Mouse (Mus musculus): ENCODE measurements at regions not wholly inside any gene's neighbourhood (a gene's known extent, or its start where the extent isn't known, plus 50 kb on each side); places are given as distances from the start of the nearest gene placed in this dataset.

GRCm38 (mm10) chr6:143487003-143487402 lies 320.0 kb downstream of the Etnk1 start:
- no peak for DNase-seq (ENCODE audit: low spot score)

- no peak for DNase-seq (ENCODE audit: low spot score)
These were observed 323.0 kb downstream of the Etnk1 start for GRCm38 (mm10) chr6:143490019-143490418.

GRCm38 (mm10) chr6:143491380-143491779 lies 324.4 kb downstream of the Etnk1 start:
- DNase-seq (ENCODE audit: low spot score), result no peak

- no peak for DNase-seq (ENCODE audit: low spot score)
These were observed 326.5 kb downstream of the Etnk1 start for GRCm38 (mm10) chr6:143493543-143493942.

GRCm38 (mm10) chr6:143494341-143494740 lies 327.3 kb downstream of the Etnk1 start:
- no peak for DNase-seq (ENCODE audit: low spot score)

GRCm38 (mm10) chr6:143494886-143495285 lies 327.9 kb downstream of the Etnk1 start:
- DNase-seq (ENCODE audit: low spot score), result no peak

GRCm38 (mm10) chr6:143498764-143499163 lies 331.7 kb downstream of the Etnk1 start:
- no peak for DNase-seq (ENCODE audit: low spot score)

GRCm38 (mm10) chr6:143499259-143500043 lies 332.4 kb downstream of the Etnk1 start:
- no peak for DNase-seq (ENCODE audit: low spot score)

GRCm38 (mm10) chr6:143502803-143503202 lies 335.8 kb downstream of the Etnk1 start:
- DNase-seq (ENCODE audit: low spot score), result no peak

- no peak for DNase-seq (ENCODE audit: low spot score)
These were observed 336.9 kb downstream of the Etnk1 start for GRCm38 (mm10) chr6:143503953-143504352.

GRCm38 (mm10) chr6:143513459-143513858 lies 346.4 kb downstream of the Etnk1 start:
- no peak for DNase-seq (ENCODE audit: low spot score)

- DNase-seq (ENCODE audit: low spot score), result no peak
These were observed 348.1 kb downstream of the Etnk1 start for GRCm38 (mm10) chr6:143515137-143515536.

- DNase-seq (ENCODE audit: low spot score), result no peak
These were observed 349.7 kb downstream of the Etnk1 start for GRCm38 (mm10) chr6:143516746-143517145.

- DNase-seq (ENCODE audit: low spot score), result no peak
These were observed 351.5 kb downstream of the Etnk1 start for GRCm38 (mm10) chr6:143518476-143518875.

GRCm38 (mm10) chr6:143519668-143520067 lies 352.6 kb downstream of the Etnk1 start:
- DNase-seq (ENCODE audit: low spot score), result no peak

GRCm38 (mm10) chr6:143525092-143525491 lies 358.1 kb downstream of the Etnk1 start:
- DNase-seq (ENCODE audit: low spot score), result no peak

- DNase-seq (ENCODE audit: low spot score), result no peak
These were observed 361.9 kb downstream of the Etnk1 start for GRCm38 (mm10) chr6:143528898-143529297.

GRCm38 (mm10) chr6:143530372-143531224 lies 363.6 kb downstream of the Etnk1 start:
- DNase-seq (ENCODE audit: low spot score), result no peak

GRCm38 (mm10) chr6:143531477-143531876 lies 364.5 kb downstream of the Etnk1 start:
- no peak for DNase-seq (ENCODE audit: low spot score)

GRCm38 (mm10) chr6:143532380-143532779 lies 365.4 kb downstream of the Etnk1 start:
- no peak for DNase-seq (ENCODE audit: low spot score)

- DNase-seq (ENCODE audit: low spot score), result no peak
These were observed 368.2 kb downstream of the Etnk1 start for GRCm38 (mm10) chr6:143535265-143535664.

GRCm38 (mm10) chr6:143535726-143536125 lies 368.7 kb downstream of the Etnk1 start:
- DNase-seq (ENCODE audit: low spot score), result no peak

All from T-cell, adult 2 months (primary cell).